Mouse (Mus musculus) small intestine, adult 2 months (tissue): ENCODE measurements around the gene Anp32e.

ENCODE experiments used
- CTCF ChIP-seq: fragments of 200-500 bp; IDR thresholded peaks from 2 replicates; pipeline ENCODE4 v1.5.1; 2012; ENCODE audit warnings: low read depth, mild to moderate bottlenecking, control low read depth, inconsistent platforms, low read length, moderate library complexity, mixed read lengths; ENCODE audit not compliant: insufficient replicate concordance, insufficient read length; ENCODE audit errors: extremely low read depth
- POLR2A ChIP-seq: fragments of 200-500 bp; IDR thresholded peaks from 2 replicates; pipeline ENCODE4 v1.6.1; 2012; ENCODE audit warnings: low read depth, mild to moderate bottlenecking, control low read depth, inconsistent platforms, low read length, moderate library complexity

- TF ChIP-seq CTCF (peak; percentile 38; the same call in 1 of the 2 replicates), POLR2A (no peak)
These were observed 9.8 kb downstream of the Anp32e start for GRCm38 (mm10) chr3:95938835-95939234.
